Mouse (Mus musculus): Measurements from ENCODE around the gene Trank1. TPM values are rescaled to one million over a fixed set of nuclear protein-coding genes. Genes with fewer than 3 reads are reported as not detected.

Trank1 gene
- polyA plus RNA-seq, 1 experiment from 2014 or later, result 0.13 TPM

GRCm38 (mm10) chr9:111351641-111352040 is 40.1 kb downstream of the Trank1 start:
- Histone ChIP-seq H3K9me3 (no peaks in the 10 kb centered on the region), H3K4me3 (replicated peaks) (no peak overlapping the region), H3K4me1 (no peaks in the 10 kb centered on the region), H3K36me3 (no peaks in the 10 kb centered on the region), H3K4me2 (no peak overlapping the region), H3K27ac (no peak overlapping the region), H3K9ac (no peak overlapping the region), H3K27me3 (replicated peaks) (no peaks in the 10 kb centered on the region)
- ATAC-seq (ENCODE audit: insufficient read depth, low FRiP score, low read depth), result no peak
- 41% methylated on average over 1 of the region's 1 CpGs for WGBS

- ATAC-seq (ENCODE audit: insufficient read depth, low FRiP score, low read depth), result no peak
- WGBS, result 69% methylated on average over 3 of the region's 3 CpGs
- H3K4me3 ChIP-seq (replicated peaks), result no peak overlapping the region
- H3K9me3 ChIP-seq, result no peaks in the 10 kb centered on the region
- no peaks in the 10 kb centered on the region for H3K4me1 ChIP-seq
- no peaks in the 10 kb centered on the region for H3K27me3 ChIP-seq (replicated peaks)
- H3K36me3 ChIP-seq, result no peaks in the 10 kb centered on the region
- H3K27ac ChIP-seq, result no peak overlapping the region
- H3K4me2 ChIP-seq, result no peak overlapping the region
- no peak overlapping the region for H3K9ac ChIP-seq
Measured at GRCm38 (mm10) chr9:111352646-111353045, 41.1 kb downstream of the Trank1 start.

- Histone ChIP-seq H3K4me3 (replicated peaks) (no peak overlapping the region), H3K36me3 (no peaks in the 10 kb centered on the region), H3K9me3 (no peaks in the 10 kb centered on the region), H3K4me1 (no peaks in the 10 kb centered on the region), H3K27ac (no peak overlapping the region), H3K4me2 (no peak overlapping the region), H3K9ac (no peak overlapping the region), H3K27me3 (replicated peaks) (no peaks in the 10 kb centered on the region)
- no peak for ATAC-seq (ENCODE audit: insufficient read depth, low FRiP score, low read depth)
- 59% methylated on average over 4 of the region's 4 CpGs for WGBS
Measured at GRCm38 (mm10) chr9:111355041-111355440, 43.5 kb downstream of the Trank1 start.

- H3K4me1 ChIP-seq, result no peaks in the 10 kb centered on the region
- no peak overlapping the region for H3K4me2 ChIP-seq
- H3K9ac ChIP-seq, result no peak overlapping the region
- ATAC-seq (ENCODE audit: insufficient read depth, low FRiP score, low read depth), result no peak
- H3K4me3 ChIP-seq (replicated peaks), result no peak overlapping the region
- no peaks in the 10 kb centered on the region for H3K27me3 ChIP-seq (replicated peaks)
- 37% methylated on average over 3 of the region's 3 CpGs for WGBS
- no peaks in the 10 kb centered on the region for H3K36me3 ChIP-seq
- no peak overlapping the region for H3K27ac ChIP-seq
- no peaks in the 10 kb centered on the region for H3K9me3 ChIP-seq
Measured at GRCm38 (mm10) chr9:111356386-111356785, 44.8 kb downstream of the Trank1 start.

- Histone ChIP-seq H3K27ac (no peak overlapping the region), H3K9me3 (no peaks in the 10 kb centered on the region), H3K4me1 (no peaks in the 10 kb centered on the region), H3K9ac (no peak overlapping the region), H3K36me3 (no peaks in the 10 kb centered on the region), H3K4me2 (no peak overlapping the region), H3K4me3 (replicated peaks) (no peak overlapping the region), H3K27me3 (replicated peaks) (no peaks in the 10 kb centered on the region)
- 65% methylated on average over 7 of the region's 7 CpGs for WGBS
- ATAC-seq (ENCODE audit: insufficient read depth, low FRiP score, low read depth), result no peak
Measured at GRCm38 (mm10) chr9:111363656-111364055, 52.1 kb downstream of the Trank1 start.

- Histone ChIP-seq H3K9ac (no peak overlapping the region), H3K36me3 (no peaks in the 10 kb centered on the region), H3K27ac (no peak overlapping the region), H3K4me3 (replicated peaks) (no peak overlapping the region), H3K27me3 (replicated peaks) (no peaks in the 10 kb centered on the region), H3K4me1 (no peaks in the 10 kb centered on the region), H3K4me2 (no peak overlapping the region), H3K9me3 (no peaks in the 10 kb centered on the region)
- 61% methylated on average over 2 of the region's 2 CpGs for WGBS
- no peak for ATAC-seq (ENCODE audit: insufficient read depth, low FRiP score, low read depth)
Measured at GRCm38 (mm10) chr9:111367713-111368112, 56.2 kb downstream of the Trank1 start.

- no peak overlapping the region for H3K4me3 ChIP-seq (replicated peaks)
- no peak for ATAC-seq (ENCODE audit: insufficient read depth, low FRiP score, low read depth)
- no peaks in the 10 kb centered on the region for H3K36me3 ChIP-seq
- no peak overlapping the region for H3K9ac ChIP-seq
- H3K4me2 ChIP-seq, result no peak overlapping the region
- no peaks in the 10 kb centered on the region for H3K27me3 ChIP-seq (replicated peaks)
- H3K27ac ChIP-seq, result no peak overlapping the region
- H3K4me1 ChIP-seq, result no peaks in the 10 kb centered on the region
- WGBS, result 84% methylated on average over 3 of the region's 3 CpGs
- H3K9me3 ChIP-seq, result no peaks in the 10 kb centered on the region
Measured at GRCm38 (mm10) chr9:111372079-111372478, 60.5 kb downstream of the Trank1 start.

- no peak overlapping the region for H3K4me3 ChIP-seq (replicated peaks)
- H3K9ac ChIP-seq, result no peak overlapping the region
- H3K27ac ChIP-seq, result no peak overlapping the region
- no peaks in the 10 kb centered on the region for H3K9me3 ChIP-seq
- no peak overlapping the region for H3K4me2 ChIP-seq
- 73% methylated on average over 6 of the region's 6 CpGs for WGBS
- no peaks in the 10 kb centered on the region for H3K4me1 ChIP-seq
- no peaks in the 10 kb centered on the region for H3K27me3 ChIP-seq (replicated peaks)
- no peak for ATAC-seq (ENCODE audit: insufficient read depth, low FRiP score, low read depth)
- no peaks in the 10 kb centered on the region for H3K36me3 ChIP-seq
Measured at GRCm38 (mm10) chr9:111377868-111378267, 66.3 kb downstream of the Trank1 start.

GRCm38 (mm10) chr9:111381056-111382025 is 69.8 kb downstream of the Trank1 start:
- no peak for ATAC-seq (ENCODE audit: insufficient read depth, low FRiP score, low read depth)
- H3K27me3 ChIP-seq (replicated peaks), result no peaks in the 10 kb centered on the region
- H3K4me3 ChIP-seq (replicated peaks), result no peak overlapping the region
- no peaks in the 10 kb centered on the region for H3K4me1 ChIP-seq
- H3K36me3 ChIP-seq, result no peaks in the 10 kb centered on the region
- no peaks in the 10 kb centered on the region for H3K9me3 ChIP-seq
- H3K27ac ChIP-seq, result no peak overlapping the region
- no peak overlapping the region for H3K4me2 ChIP-seq
- 80% methylated on average over 9 of the region's 9 CpGs for WGBS
- H3K9ac ChIP-seq, result no peak overlapping the region

GRCm38 (mm10) chr9:111382469-111382868 is 70.9 kb downstream of the Trank1 start:
- H3K4me2 ChIP-seq, result no peak overlapping the region
- H3K9me3 ChIP-seq, result no peaks in the 10 kb centered on the region
- H3K36me3 ChIP-seq, result no peaks in the 10 kb centered on the region
- no peak for ATAC-seq (ENCODE audit: insufficient read depth, low FRiP score, low read depth)
- no peaks in the 10 kb centered on the region for H3K27me3 ChIP-seq (replicated peaks)
- H3K4me1 ChIP-seq, result no peaks in the 10 kb centered on the region
- 89% methylated on average over 6 of the region's 6 CpGs for WGBS
- no peak overlapping the region for H3K4me3 ChIP-seq (replicated peaks)
- no peak overlapping the region for H3K27ac ChIP-seq
- no peak overlapping the region for H3K9ac ChIP-seq

- ATAC-seq (ENCODE audit: insufficient read depth, low FRiP score, low read depth), result no peak
- H3K9ac ChIP-seq, result no peak overlapping the region
- H3K9me3 ChIP-seq, result no peaks in the 10 kb centered on the region
- 83% methylated on average over 3 of the region's 3 CpGs for WGBS
- no peak overlapping the region for H3K4me3 ChIP-seq (replicated peaks)
- no peaks in the 10 kb centered on the region for H3K36me3 ChIP-seq
- H3K27ac ChIP-seq, result no peak overlapping the region
- H3K27me3 ChIP-seq (replicated peaks), result no peaks in the 10 kb centered on the region
- no peak overlapping the region for H3K4me2 ChIP-seq
- H3K4me1 ChIP-seq, result no peaks in the 10 kb centered on the region
Measured at GRCm38 (mm10) chr9:111383046-111383445, 71.5 kb downstream of the Trank1 start.

- H3K27ac ChIP-seq, result no peak overlapping the region
- ATAC-seq (ENCODE audit: insufficient read depth, low FRiP score, low read depth), result no peak
- WGBS, result 64% methylated on average over 3 of the region's 3 CpGs
Measured at GRCm38 (mm10) chr9:111383756-111384155, 72.2 kb downstream of the Trank1 start.

More at GRCm38 (mm10) chr9:111383756-111384155, 72.2 kb downstream of the Trank1 start:
- Histone ChIP-seq H3K9ac (no peak overlapping the region), H3K4me1 (no peaks in the 10 kb centered on the region), H3K4me2 (no peak overlapping the region), H3K9me3 (no peaks in the 10 kb centered on the region), H3K36me3 (no peaks in the 10 kb centered on the region), H3K27me3 (replicated peaks) (no peaks in the 10 kb centered on the region), H3K4me3 (replicated peaks) (no peak overlapping the region)

Measured in stomach, embryonic 15.5 days (tissue).